Mouse (Mus musculus): ENCODE results near the gene Usp54.

- TF ChIP-seq CHD2 (IDR thresholded peaks at IDR 0.05; ENCODE audit: low read depth, low read length) = no peak
- TF ChIP-seq HCFC1 (IDR thresholded peaks at IDR 0.05; ENCODE audit: borderline replicate concordance, insufficient read depth, low read length) = no peak
These were observed 24.4 kb downstream of the Usp54 start for GRCm38 (mm10) chr14:20616421-20616820.
